Mouse (Mus musculus) hindbrain, embryonic 14.5 days (tissue): ENCODE measurements around the gene Ehhadh. TPM values are rescaled to one million over a fixed set of nuclear protein-coding genes. Genes with fewer than 3 reads are reported as not detected.

Source experiments
- ATAC-seq: fragments of 200-750 bp; cut with Nextera tagmentation; 2 replicates; pipeline ENCODE4 v1.8.0; 2017; ENCODE audit warnings: moderate number of reproducible peaks, mild to moderate bottlenecking, moderate TSS enrichment, moderate library complexity; ENCODE audit not compliant: low FRiP score
- DNase-seq: peaks from one replicate; pipeline ENCODE4 v3.0.0-alpha.2; 2015; ENCODE audit warnings: low spot score
- H3K27ac ChIP-seq: fragments of 300-500 bp; sonication (generic); 2 replicates; pipeline ENCODE4 v1.5.1; 2014; ENCODE audit warnings: mild to moderate bottlenecking, moderate library complexity
- H3K27me3 ChIP-seq: fragments of 300-500 bp; sonication (generic); 2 replicates; pipeline ENCODE4 v1.6.1; 2014; ENCODE audit warnings: mild to moderate bottlenecking, low read length, mixed read lengths; ENCODE audit not compliant: control insufficient read depth, insufficient read depth
- H3K36me3 ChIP-seq: fragments of 300-500 bp; sonication (generic); replicated peaks from 2 replicates; pipeline ENCODE4 v1.6.1; 2014; ENCODE audit not compliant: control insufficient read depth, insufficient read depth
- H3K4me1 ChIP-seq: fragments of 300-500 bp; sonication (generic); replicated peaks from 2 replicates; pipeline ENCODE4 v1.6.1; 2014; ENCODE audit warnings: antibody characterized with exemption, low read length, mixed read lengths; ENCODE audit not compliant: control insufficient read depth, insufficient read depth
- H3K4me2 ChIP-seq: fragments of 300-500 bp; sonication (generic); replicated peaks from 2 replicates; pipeline ENCODE4 v1.6.1; 2014; ENCODE audit warnings: mild to moderate bottlenecking, moderate library complexity
- H3K4me3 ChIP-seq: fragments of 300-500 bp; sonication (generic); replicated peaks from 2 replicates; pipeline ENCODE4 v1.5.1; 2014; ENCODE audit warnings: mild to moderate bottlenecking, low read length
- H3K9ac ChIP-seq: fragments of 300-500 bp; sonication (generic); 2 replicates; pipeline ENCODE4 v1.6.1; 2014
- H3K9me3 ChIP-seq: fragments of 300-500 bp; sonication (generic); 2 replicates; pipeline ENCODE4 v1.6.1; 2016; ENCODE audit warnings: low read length; ENCODE audit not compliant: control insufficient read depth
- WGBS: fragments of 180-500 bp; shearing (Covaris S2); extraction: QIAGEN DNeasy Blood & Tissue Kit; methylation state at CpG from one replicate; pipeline ENCODE4 v1.1.7; 2014; 5-methylcytosine and 5-hydroxymethylcytosine counted together
- polyA plus RNA-seq: library from polyadenylated mRNA; unstranded; fragments of >200 nt; fragmentation: Nextera tagmentation; extraction: Ambion mirVana; gene quantifications from 2 replicates; pipeline ENCODE4 v1.2.1, GENCODE M21; 2014

The Ehhadh gene
- polyA plus RNA-seq, 1 experiment from 2014 or later = 2.0 TPM

GRCm38 (mm10) chr16:21719770-21720169 lies 67.8 kb downstream of the Ehhadh start:
- Histone ChIP-seq H3K4me2 (no peak overlapping the region), H3K9me3 (no peaks in the 10 kb centered on the region), H3K27me3 (no peaks in the 10 kb centered on the region), H3K27ac (no peak overlapping the region), H3K4me1 (no peaks in the 10 kb centered on the region), H3K4me3 (no peak overlapping the region), H3K9ac (no peak overlapping the region), H3K36me3 (no peaks in the 10 kb centered on the region)
- no peak for ATAC-seq
- WGBS = 91% methylated on average over 7 of the region's 7 CpGs
- DNase-seq = no peak

GRCm38 (mm10) chr16:21714516-21714915 lies 73.1 kb downstream of the Ehhadh start:
- DNase-seq = no peak
- no peak for ATAC-seq

More at GRCm38 (mm10) chr16:21714516-21714915, 73.1 kb downstream of the Ehhadh start:
- no peaks in the 10 kb centered on the region for H3K9me3 ChIP-seq
- no peak overlapping the region for H3K27ac ChIP-seq
- H3K4me3 ChIP-seq = no peak overlapping the region
- no peaks in the 10 kb centered on the region for H3K36me3 ChIP-seq
- H3K4me2 ChIP-seq = no peak overlapping the region
- H3K4me1 ChIP-seq = no peaks in the 10 kb centered on the region
- WGBS = 87% methylated on average over 10 of the region's 10 CpGs
- no peak overlapping the region for H3K9ac ChIP-seq
- no peaks in the 10 kb centered on the region for H3K27me3 ChIP-seq

Other genes starting within 250 kb of the Ehhadh start
- gene 2510009E07Rik, start 93.1 kb downstream of the Ehhadh start, polyA plus RNA-seq = 45.4 and 50.6 TPM in 2 replicates
- 8.3 and 8.5 TPM in 2 replicates for gene Map3k13, start 6.5 kb upstream of the Ehhadh start, polyA plus RNA-seq
- 50.5 and 52.1 TPM in 2 replicates for gene Tmem41a, start 159.7 kb upstream of the Ehhadh start, polyA plus RNA-seq
- 0.29 and 0.68 TPM in 2 replicates for gene Liph, start 207.9 kb upstream of the Ehhadh start, polyA plus RNA-seq
- 52.2 and 54.2 TPM in 2 replicates for gene Senp2, start 221.7 kb upstream of the Ehhadh start, polyA plus RNA-seq